Mouse (Mus musculus) B cell, adult 2 months (primary cell): ENCODE data around the gene Cep170b.

ENCODE experiments used
- DNase-seq, 2 experiments: peaks; one replicate each; pipeline ENCODE4 v3.0.0; 2022

Cep170b gene

DNA sequence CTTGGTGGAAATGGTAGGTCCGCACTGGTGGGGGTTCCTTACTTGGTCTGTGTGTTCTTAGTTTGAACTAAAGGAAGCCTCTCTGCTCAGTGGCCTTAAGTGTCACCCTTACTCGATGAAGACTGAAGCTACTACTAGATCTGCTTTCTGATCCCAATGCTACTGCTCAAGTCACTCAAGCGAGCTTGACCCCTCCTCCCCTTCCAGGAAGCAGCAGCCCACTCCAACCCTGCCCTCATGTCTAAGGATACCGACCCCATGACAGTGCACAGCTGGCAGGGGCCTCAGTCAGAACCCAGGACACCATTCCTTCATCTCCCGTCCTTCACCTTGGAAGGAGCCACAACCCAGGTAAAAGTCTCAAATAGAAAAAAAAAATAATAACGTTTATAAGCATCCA, at the start of gene Cep170b:
TSS of gene Cep170b (plus strand) at position 240 of the 400 bp plus-strand sequence.
- no peak for DNase-seq

DNA sequence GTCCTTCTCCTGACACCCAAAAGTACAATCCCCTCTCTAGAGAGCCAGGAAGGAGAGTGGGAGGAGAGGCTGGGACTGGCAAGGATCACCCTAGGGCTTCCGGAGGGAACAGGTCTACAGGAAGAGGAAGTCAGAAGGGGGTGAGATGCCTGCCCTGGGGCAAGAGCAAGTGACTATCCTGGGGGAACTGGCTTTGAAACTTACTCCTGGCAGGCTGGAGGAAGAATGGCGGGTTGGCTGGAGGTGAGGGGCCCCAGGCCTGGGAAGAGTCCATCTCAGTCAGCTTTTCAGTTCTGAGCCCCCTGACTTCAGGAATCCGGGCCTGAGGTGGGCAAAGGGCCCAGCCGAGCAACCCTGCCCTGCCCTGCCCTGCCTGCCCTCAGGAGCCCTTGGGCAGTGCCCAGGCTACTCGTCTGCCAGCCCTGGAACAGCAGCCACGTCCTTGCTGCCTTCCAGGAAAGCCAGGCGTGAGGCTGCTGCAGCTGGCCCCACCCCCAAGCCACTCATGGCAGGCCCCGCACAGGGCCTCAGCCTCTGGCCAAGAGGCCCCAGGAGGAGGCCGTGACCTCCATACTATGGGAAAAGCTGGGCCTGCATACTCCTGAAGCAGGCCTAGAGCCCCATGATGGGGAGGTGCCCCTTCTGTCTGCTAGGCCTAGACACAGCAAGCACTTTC, 49.4 kb upstream of the Cep170b start:
- DNase-seq, result no peak

GRCm38 (mm10) chr12:112671891-112672290, 48.4 kb upstream of the Cep170b start:
- peak in 1 of 2 experiments; percentile 38 for DNase-seq

DNA sequence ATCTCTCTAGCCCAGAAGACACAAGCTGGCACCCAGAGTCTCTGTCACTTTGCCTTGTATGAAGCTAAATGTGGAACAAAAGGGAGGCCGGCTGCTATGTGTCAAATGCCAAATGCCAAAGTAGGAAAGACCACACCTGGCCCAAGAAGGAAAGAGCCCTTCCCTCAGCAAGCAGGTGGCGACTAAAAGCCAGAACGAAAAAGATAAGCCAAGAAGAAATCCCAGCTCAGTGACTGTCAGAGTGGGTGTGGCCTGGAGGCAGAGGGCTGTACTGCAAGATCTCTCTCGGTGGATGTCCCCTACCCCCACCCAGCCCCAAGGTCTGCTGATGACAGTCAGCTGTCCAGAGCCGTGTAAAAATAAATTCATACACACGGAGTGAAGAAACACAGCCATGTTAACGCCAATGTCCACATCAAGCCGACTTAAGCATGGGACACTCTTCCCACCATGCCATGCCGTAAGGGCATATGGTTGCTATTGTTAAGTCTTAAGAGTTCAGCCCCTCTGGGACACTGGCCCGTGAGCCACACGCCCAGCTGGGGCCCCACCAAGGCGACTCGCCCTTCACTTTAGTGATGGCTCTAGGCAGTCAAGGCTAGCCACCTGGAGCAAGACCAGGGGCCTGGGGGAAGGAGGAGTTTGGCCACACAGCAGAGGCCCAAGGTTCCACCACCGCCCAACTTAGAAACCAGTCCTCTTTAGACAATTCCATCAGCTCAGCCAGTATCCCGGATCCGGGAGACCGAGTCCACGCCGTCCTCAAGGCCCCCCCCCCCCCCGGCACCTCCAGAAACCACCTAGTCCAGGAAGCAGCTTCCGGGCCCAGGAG, 47.3 kb upstream of the Cep170b start:
- peak; percentile 70 to 73 for DNase-seq

DNA sequence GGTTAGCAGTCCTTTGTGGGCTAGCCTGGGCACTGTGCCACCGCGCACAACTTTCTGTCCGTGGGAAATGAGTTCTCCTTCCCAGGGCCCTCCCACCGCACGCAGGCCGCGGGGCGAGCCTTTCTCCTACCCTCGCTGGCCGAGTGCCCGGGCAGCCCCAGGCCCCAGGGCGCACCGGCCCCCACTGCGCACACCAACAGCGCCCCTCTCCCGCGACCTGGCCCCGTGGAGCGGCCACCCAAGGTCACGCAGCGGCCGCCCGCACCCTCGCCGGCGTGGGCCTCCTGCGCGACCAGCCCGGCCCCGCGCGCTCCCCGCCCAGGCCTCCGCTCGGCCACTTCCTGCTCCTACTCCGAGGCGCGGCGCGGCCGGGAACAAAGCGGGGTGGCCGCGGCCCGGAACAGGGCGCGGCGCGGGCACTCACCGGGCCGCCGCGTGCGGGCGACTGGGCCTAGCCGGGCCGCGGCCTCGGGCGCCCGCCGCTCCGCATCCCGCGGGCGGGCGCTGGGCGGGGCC, 46.6 kb upstream of the Cep170b start:
- peak; percentile 31 to 43 for DNase-seq

GRCm38 (mm10) chr12:112674132-112675011, 45.9 kb upstream of the Cep170b start, which contains the start of gene Akt1:
TSS of gene Akt1 (minus strand) at chr12:112674884.
- DNase-seq, result peak; percentile 63

DNA sequence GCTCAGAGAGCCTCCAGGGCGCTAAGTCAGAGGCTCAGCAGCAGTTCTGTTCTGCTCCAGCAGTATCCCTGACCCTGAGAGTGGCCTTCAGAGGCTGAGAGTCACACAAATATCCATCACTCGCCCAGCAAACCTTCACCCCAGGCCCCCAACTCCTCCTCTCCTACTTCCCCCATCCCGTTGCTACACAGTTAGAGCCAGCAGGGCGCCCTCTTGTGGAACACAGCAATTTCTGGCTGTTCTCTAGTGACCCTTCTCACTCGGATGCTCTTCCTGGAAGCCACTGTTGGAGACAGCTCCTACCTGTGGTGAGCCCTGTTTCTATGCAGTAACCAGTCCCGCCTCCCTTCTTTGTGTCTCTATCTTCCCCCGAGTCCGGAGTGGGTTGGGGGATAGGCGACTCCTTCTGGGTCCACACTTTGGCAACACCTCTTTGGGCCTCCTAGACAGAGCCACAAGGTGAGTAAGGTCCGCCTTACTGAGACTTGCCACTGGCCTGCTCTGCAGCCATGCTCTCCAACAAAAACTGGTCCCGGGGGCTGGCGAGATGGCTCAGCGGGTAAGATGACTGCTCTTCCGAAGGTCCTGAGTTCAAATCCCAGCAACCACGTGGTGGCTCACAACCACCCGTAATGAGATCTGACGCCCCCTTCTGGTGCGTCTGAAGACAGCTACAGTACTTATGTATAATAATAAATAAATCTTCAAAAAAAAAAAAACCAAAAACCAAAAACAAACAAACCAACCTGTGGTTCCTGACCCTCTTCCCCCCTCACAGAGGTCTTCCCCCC, 44.8 kb upstream of the Cep170b start:
- DNase-seq, result peak; percentile 89 to 91

DNA sequence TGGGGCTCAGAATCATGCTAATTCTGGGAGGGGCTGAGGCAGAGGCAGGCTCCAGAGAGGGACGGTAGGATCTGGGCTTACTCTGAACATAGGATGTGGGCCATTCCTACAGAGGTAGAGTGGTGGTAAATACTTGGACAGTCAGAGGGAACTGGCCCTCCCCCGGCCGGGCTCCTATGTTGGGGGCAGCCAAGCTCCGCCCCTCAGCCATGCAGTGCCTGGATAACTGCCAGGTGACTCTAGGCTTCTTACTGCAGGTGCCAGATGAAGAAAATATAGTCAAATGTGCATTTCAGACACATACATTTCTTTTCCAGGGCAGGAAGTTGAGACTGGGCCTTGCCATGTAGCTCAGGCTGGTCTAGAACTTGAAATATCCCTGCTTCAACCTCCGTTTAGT, 43.2 kb upstream of the Cep170b start:
- DNase-seq, result no peak

DNA sequence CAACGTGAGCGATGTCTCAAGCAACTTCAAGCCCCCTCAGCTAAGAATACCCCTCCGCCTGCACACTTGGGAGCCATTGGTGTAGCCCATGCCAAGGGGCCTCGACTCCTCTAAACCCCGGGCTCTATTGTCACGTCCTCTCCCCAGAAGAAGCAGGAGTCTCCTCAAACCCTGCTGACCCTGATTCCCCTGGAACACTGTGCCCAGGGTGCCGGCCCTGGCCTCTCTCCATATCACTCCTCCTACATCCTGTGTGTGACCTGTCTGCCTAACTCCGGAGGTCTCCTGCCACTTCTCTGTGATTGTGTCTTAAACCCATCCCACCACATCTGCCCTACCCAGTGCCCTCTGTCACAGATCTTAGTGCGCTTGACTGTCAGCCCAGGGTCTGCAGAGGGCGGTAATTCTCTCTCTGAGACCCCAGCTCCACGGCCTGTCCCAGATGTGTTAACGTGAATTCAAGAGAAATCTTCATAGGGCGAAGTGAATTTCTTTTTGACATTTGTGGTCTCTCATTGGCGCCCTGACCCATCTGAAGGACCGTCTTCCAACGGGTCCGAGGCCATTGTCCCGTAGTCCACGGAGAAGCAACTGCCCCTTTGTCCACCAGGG, 42.2 kb upstream of the Cep170b start:
- DNase-seq, result no peak

GRCm38 (mm10) chr12:112678555-112679026, 41.7 kb upstream of the Cep170b start, which contains the start of gene Zbtb42:
TSS of gene Zbtb42 (plus strand) at chr12:112678828.
- DNase-seq, result peak; percentile 40 to 43

DNA sequence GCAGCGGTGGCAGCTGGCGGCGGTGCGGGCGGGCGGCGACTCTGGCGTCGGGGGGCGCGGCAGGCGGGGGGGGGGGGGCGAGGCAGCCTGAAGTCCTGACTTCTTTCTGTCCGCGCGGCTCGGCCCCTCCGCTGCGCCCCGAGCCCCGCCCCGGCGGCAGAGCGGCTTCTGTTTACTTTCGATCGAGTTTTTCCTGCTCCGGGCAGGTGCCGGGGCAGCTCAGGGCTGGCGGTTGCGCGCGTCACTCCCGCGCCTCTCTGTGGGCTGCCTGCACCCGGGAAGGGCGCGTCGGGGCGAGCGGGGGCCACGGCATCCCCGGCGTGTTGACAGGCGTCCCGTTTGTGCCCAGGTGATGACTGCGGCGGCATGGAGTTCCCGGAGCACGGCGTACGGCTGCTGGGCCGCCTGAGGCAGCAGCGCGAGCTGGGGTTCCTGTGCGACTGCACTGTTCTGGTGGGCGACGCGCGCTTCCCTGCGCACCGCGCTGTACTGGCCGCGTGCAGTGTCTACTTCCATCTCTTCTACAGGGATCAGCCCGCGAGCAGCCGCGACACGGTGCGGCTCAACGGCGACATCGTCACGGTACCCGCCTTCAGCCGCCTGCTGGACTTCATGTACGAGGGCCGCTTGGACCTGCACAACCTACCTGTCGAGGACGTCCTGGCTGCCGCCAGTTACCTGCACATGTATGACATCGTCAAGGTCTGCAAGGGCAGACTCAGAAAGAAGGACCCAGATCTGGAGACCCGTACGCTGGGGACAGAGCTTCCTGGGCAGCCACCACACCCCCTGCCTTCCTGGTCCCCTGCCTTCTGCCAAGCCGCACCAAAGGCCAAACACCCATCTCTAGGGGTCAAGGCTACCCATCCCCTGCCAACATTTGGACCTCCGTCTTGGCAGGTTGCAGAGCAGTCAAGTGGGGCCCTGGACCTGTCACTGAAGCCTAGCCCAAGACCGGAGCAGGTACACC, 40.9 kb upstream of the Cep170b start:
- peak; percentile 46 to 50 for DNase-seq

- no peak for DNase-seq
Observed at GRCm38 (mm10) chr12:112683351-112683750, 36.9 kb upstream of the Cep170b start.

GRCm38 (mm10) chr12:112688458-112688857, 31.8 kb upstream of the Cep170b start:
- peak; percentile 58 for DNase-seq

DNA sequence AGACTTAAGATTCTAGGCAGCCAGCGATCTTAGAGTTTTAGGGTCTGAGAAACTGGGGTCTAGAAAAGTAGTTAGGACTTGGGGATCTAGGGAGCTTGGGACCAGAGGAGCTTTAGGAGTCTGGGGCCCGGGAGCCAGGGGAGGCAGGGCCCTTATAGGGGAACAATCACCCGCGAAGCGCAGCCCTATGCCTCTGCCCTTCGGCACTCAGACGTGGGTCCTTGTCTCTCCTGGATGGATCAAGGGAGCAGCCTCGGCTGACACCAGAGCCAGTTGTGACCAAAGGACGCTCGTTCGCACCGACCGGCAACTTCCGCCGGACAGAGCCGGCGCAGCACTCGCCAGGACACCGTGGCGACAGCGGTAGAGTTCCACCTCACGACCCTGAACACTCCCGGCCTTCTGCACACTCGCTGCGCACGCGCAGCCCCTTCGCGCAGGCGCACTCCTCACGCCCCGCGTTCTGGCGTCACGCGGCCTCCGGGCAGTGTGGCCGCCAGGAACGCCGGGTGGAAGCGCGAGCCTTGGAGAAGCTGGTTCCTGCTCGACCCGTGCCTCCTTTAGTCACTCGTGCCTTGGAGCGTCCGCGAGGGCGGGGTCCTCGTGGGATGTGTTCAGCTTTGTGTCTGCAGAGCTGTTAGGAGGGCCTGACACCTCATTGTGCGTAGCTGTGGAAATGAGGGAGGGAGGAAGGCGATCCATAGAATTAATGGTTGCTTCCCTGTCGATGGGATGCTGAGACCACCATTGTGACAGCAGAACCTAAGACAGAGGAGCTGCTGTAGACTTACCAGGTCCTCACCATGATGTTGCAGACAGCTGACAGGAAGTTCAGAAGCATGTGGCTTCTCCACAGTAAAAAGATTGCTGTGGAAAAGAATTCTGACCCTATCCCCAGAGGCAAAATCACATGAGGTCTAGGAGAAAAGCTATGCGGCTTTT, 26.8 kb upstream of the Cep170b start:
- DNase-seq, result peak; percentile 91 to 93

GRCm38 (mm10) chr12:112694127-112694475, 26.2 kb upstream of the Cep170b start:
- no peak for DNase-seq

DNA sequence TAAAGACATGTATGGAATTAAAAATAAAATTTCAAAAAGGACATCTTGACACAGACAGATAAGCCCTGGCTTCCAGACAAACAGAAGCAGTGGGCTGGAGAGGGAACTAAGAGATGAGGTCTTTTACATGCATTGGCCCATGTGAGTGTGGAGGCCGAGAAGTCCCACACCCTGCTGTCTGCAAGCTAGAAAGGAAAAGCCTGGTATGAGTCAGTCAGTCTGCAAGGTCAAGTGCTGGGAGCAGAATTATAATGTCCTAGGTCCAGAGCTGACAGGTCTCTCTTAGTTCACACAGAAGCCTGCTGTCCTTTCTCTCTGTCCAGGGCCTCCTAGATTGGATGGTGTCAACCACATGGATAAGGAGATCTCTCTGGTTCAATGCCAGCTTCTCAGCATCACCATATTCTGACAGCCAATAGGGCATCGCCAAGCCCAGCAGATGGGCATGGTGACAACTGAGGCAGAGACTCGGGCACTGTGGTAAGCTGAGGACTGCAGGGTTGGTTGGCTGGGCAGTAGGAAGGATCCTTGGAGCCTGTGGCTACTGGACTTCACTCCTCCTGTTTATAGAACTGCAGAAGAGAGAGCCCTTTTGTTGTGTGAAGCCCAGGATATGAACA, 23.3 kb upstream of the Cep170b start:
- no peak for DNase-seq

DNA sequence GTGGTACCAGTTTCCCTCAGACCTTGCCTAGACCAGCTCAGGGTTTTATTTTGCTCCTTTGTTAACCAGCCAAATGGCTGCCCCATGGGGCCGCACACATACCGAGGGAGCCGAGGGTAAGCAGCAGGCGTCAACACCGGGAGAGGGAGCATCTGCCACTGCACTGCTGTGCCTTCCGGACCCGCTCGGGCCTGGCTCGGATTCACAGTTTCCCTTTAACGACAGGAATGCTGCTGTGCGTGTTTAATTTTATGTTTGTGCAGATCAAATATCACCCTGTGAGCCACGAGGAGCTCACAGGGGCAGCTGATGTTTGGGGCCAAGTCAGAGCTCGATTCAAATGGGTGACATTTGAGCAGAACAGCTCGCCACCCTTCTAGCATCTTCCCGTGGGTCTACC, 19.7 kb upstream of the Cep170b start:
- no peak for DNase-seq
